Mouse (Mus musculus) midbrain, embryonic 15.5 days (tissue): Measurements from ENCODE around the gene Atg4a-ps. TPM values are rescaled to one million over a fixed set of nuclear protein-coding genes. Genes with fewer than 3 reads are reported as not detected.

Experiments used
- ATAC-seq: fragments of 200-750 bp; cut with Nextera tagmentation; replicated peaks from 2 replicates; pipeline ENCODE4 v1.8.0; 2017; ENCODE audit warnings: moderate TSS enrichment
- H3K27ac ChIP-seq: fragments of 300-500 bp; sonication (generic); 2 replicates; pipeline ENCODE4 v1.5.1; 2015; ENCODE audit warnings: mild to moderate bottlenecking, inconsistent platforms
- H3K27me3 ChIP-seq: fragments of 300-500 bp; sonication (generic); replicated peaks from 2 replicates; pipeline ENCODE4 v1.6.1; 2015; ENCODE audit warnings: inconsistent platforms
- H3K36me3 ChIP-seq: fragments of 300-500 bp; sonication (generic); replicated peaks from 2 replicates; pipeline ENCODE4 v1.6.1; 2015; ENCODE audit warnings: inconsistent platforms
- H3K4me1 ChIP-seq: fragments of 300-500 bp; sonication (generic); 2 replicates; pipeline ENCODE4 v1.6.1; 2015; ENCODE audit warnings: inconsistent platforms
- H3K4me2 ChIP-seq: fragments of 300-500 bp; sonication (generic); 2 replicates; pipeline ENCODE4 v1.6.1; 2015; ENCODE audit warnings: inconsistent platforms, mild to moderate bottlenecking, moderate library complexity
- H3K4me3 ChIP-seq: fragments of 300-500 bp; sonication (generic); 2 replicates; pipeline ENCODE4 v1.5.1; 2015; ENCODE audit warnings: mild to moderate bottlenecking, inconsistent platforms
- H3K9ac ChIP-seq: fragments of 300-500 bp; sonication (generic); 2 replicates; pipeline ENCODE4 v1.6.1; 2015; ENCODE audit warnings: mild to moderate bottlenecking, inconsistent platforms
- H3K9me3 ChIP-seq: fragments of 300-500 bp; sonication (generic); 2 replicates; pipeline ENCODE4 v1.6.1; 2016; ENCODE audit warnings: inconsistent platforms
- WGBS: fragments of 180-500 bp; shearing (Covaris S2); methylation state at CpG from one replicate; pipeline ENCODE4 v1.1.7; 2015; ENCODE audit warnings: mixed read lengths; 5-methylcytosine and 5-hydroxymethylcytosine counted together
- microRNA-seq: library from miRNA; unstranded; fragments of <30 nt; microRNA quantifications from one replicate; pipeline ENCODE4, GENCODE M21; 2016
- polyA plus RNA-seq: library from polyadenylated mRNA; unstranded; fragments of >200 nt; fragmentation: Nextera tagmentation; extraction: Ambion mirVana; gene quantifications from 2 replicates; pipeline ENCODE4 v1.2.1, GENCODE M21; 2015

Gene Atg4a-ps
- polyA plus RNA-seq, 1 experiment from 2014 or later = not detected

- WGBS = 76% methylated on average over 7 of the region's 7 CpGs
- Histone ChIP-seq H3K36me3 (no peaks in the 10 kb centered on the region), H3K4me3 (no peak overlapping the region), H3K27me3 (no peaks in the 10 kb centered on the region), H3K27ac (no peak overlapping the region), H3K4me2 (no peak overlapping the region), H3K4me1 (no peaks in the 10 kb centered on the region), H3K9me3 (no peaks in the 10 kb centered on the region), H3K9ac (no peak overlapping the region)
- no peak for ATAC-seq
Observed at GRCm38 (mm10) chr3:103595271-103595810, 50.5 kb downstream of the Atg4a-ps start.

Small RNA genes lying within 50 kb of the gene (microRNA-seq; reads per million reads assigned to microRNA genes)
- gene Gm25325 = not detected

Other genes starting within 250 kb of the Atg4a-ps start
- gene Syt6, start 70.8 kb downstream of the Atg4a-ps start, polyA plus RNA-seq = 17.1 and 17.4 TPM in 2 replicates
- 4.8 and 6.5 TPM in 2 replicates for gene Olfml3, start 91.9 kb upstream of the Atg4a-ps start, polyA plus RNA-seq
- gene Gm10964, start 93.3 kb upstream of the Atg4a-ps start, polyA plus RNA-seq = not detected in 2 replicates
- gene Hipk1, start 145.5 kb upstream of the Atg4a-ps start, polyA plus RNA-seq = 13.0 and 13.2 TPM in 2 replicates
- gene Dclre1b, start 163.4 kb upstream of the Atg4a-ps start, polyA plus RNA-seq = 20.4 and 24.1 TPM in 2 replicates
- 24.4 and 24.5 TPM in 2 replicates for gene Ap4b1, start 163.5 kb upstream of the Atg4a-ps start, polyA plus RNA-seq
- gene Gm43064, start 163.5 kb upstream of the Atg4a-ps start, polyA plus RNA-seq = 0.35 and 0.47 TPM in 2 replicates
- gene Bcl2l15, start 186.5 kb upstream of the Atg4a-ps start, polyA plus RNA-seq = 0.18 and 0.32 TPM in 2 replicates
- gene Ptpn22, start 213.7 kb upstream of the Atg4a-ps start, polyA plus RNA-seq = 0.22 and 0.51 TPM in 2 replicates